Mouse (Mus musculus): ENCODE measurements around the gene Evl. TPM values are rescaled to one million over a fixed set of nuclear protein-coding genes. Genes with fewer than 3 reads are reported as not detected.
A peak's percentile ranks its signal among the peaks of the same experiment; 100 is the strongest.
"Not testable (repeated sequence)": the region's sequence is repeated elsewhere in the genome, so short reads cannot be mapped to it uniquely, and the experiment has no call there.

The Evl gene
- polyA plus RNA-seq, 1 experiment from 2014 or later: 43.1 TPM

GRCm38 (mm10) chr12:108713972-108714371 is 159.5 kb downstream of the Evl start:
- not testable (repeated sequence) for H3K9me3 ChIP-seq (replicated peaks); H3K4me3 ChIP-seq; H3K27ac ChIP-seq (ENCODE audit: poor library complexity, severe bottlenecking); H3K27me3 ChIP-seq (replicated peaks); ATAC-seq (ENCODE audit: insufficient number of reproducible peaks, low FRiP score); H3K4me2 ChIP-seq; H3K9ac ChIP-seq; H3K4me1 ChIP-seq (replicated peaks); H3K36me3 ChIP-seq
- WGBS: 91% methylated on average over 14 of the region's 14 CpGs

GRCm38 (mm10) chr12:108715854-108716253 is 161.3 kb downstream of the Evl start:
- H3K4me1 ChIP-seq (replicated peaks): no peaks in the 10 kb centered on the region
- H3K9me3 ChIP-seq (replicated peaks): no peaks in the 10 kb centered on the region
- H3K27me3 ChIP-seq (replicated peaks): no peaks in the 10 kb centered on the region
- no peaks in the 10 kb centered on the region for H3K36me3 ChIP-seq
- H3K4me2 ChIP-seq: no peak overlapping the region
- 67% methylated on average over 5 of the region's 5 CpGs for WGBS
- no peak overlapping the region for H3K27ac ChIP-seq (ENCODE audit: poor library complexity, severe bottlenecking)
- no peak overlapping the region for H3K4me3 ChIP-seq
- ATAC-seq (ENCODE audit: insufficient number of reproducible peaks, low FRiP score): no peak
- no peak overlapping the region for H3K9ac ChIP-seq

GRCm38 (mm10) chr12:108718485-108718884 is 164.0 kb downstream of the Evl start:
- no peak overlapping the region for H3K4me3 ChIP-seq
- no peak overlapping the region for H3K9ac ChIP-seq
- H3K4me2 ChIP-seq: no peak overlapping the region
- WGBS: 82% methylated on average over 3 of the region's 3 CpGs
- no peaks in the 10 kb centered on the region for H3K36me3 ChIP-seq
- 0 out of 2 replicates have a peak, but pooled peaks cover 3% of the 10 kb centered on the region for H3K9me3 ChIP-seq (replicated peaks)
- no peaks in the 10 kb centered on the region for H3K4me1 ChIP-seq (replicated peaks)
- no peaks in the 10 kb centered on the region for H3K27me3 ChIP-seq (replicated peaks)
- no peak overlapping the region for H3K27ac ChIP-seq (ENCODE audit: poor library complexity, severe bottlenecking)
- no peak for ATAC-seq (ENCODE audit: insufficient number of reproducible peaks, low FRiP score)

GRCm38 (mm10) chr12:108722464-108722863 is 167.9 kb downstream of the Evl start:
- no peak overlapping the region for H3K9ac ChIP-seq
- H3K27ac ChIP-seq (ENCODE audit: poor library complexity, severe bottlenecking): no peak overlapping the region
- H3K9me3 ChIP-seq (replicated peaks): peaks cover 5% of the 10 kb centered on the region; the same call in 1 of the 2 replicates
- H3K4me2 ChIP-seq: no peak overlapping the region
- no peaks in the 10 kb centered on the region for H3K4me1 ChIP-seq (replicated peaks)
- no peaks in the 10 kb centered on the region for H3K36me3 ChIP-seq
- no peaks in the 10 kb centered on the region for H3K27me3 ChIP-seq (replicated peaks)
- 88% methylated on average over 4 of the region's 4 CpGs for WGBS
- no peak overlapping the region for H3K4me3 ChIP-seq
- no peak for ATAC-seq (ENCODE audit: insufficient number of reproducible peaks, low FRiP score)

- Histone ChIP-seq H3K4me1 (replicated peaks) (no peaks in the 10 kb centered on the region), H3K9ac (no peak overlapping the region), H3K4me2 (no peak overlapping the region), H3K36me3 (no peaks in the 10 kb centered on the region), H3K27ac (ENCODE audit: poor library complexity, severe bottlenecking) (no peak overlapping the region), H3K27me3 (replicated peaks) (no peaks in the 10 kb centered on the region), H3K9me3 (replicated peaks) (peaks cover 8% of the 10 kb centered on the region; the same call in 1 of the 2 replicates), H3K4me3 (no peak overlapping the region)
- 74% methylated on average over 3 of the region's 3 CpGs for WGBS
- no peak for ATAC-seq (ENCODE audit: insufficient number of reproducible peaks, low FRiP score)
Measured at GRCm38 (mm10) chr12:108723841-108724240, 169.3 kb downstream of the Evl start.

- Histone ChIP-seq H3K27me3 (replicated peaks) (no peaks in the 10 kb centered on the region), H3K4me3 (no peak overlapping the region), H3K27ac (ENCODE audit: poor library complexity, severe bottlenecking) (no peak overlapping the region), H3K9ac (no peak overlapping the region), H3K4me2 (no peak overlapping the region), H3K36me3 (no peaks in the 10 kb centered on the region), H3K4me1 (replicated peaks) (no peaks in the 10 kb centered on the region), H3K9me3 (replicated peaks) (no peaks in the 10 kb centered on the region)
- ATAC-seq (ENCODE audit: insufficient number of reproducible peaks, low FRiP score): no peak
- WGBS: 82% methylated on average over 2 of the region's 2 CpGs
Measured at GRCm38 (mm10) chr12:108734386-108734785, 179.9 kb downstream of the Evl start.

GRCm38 (mm10) chr12:108737838-108738237 is 183.3 kb downstream of the Evl start:
- no peak overlapping the region for H3K4me2 ChIP-seq
- no peak overlapping the region for H3K27ac ChIP-seq (ENCODE audit: poor library complexity, severe bottlenecking)
- no peaks in the 10 kb centered on the region for H3K4me1 ChIP-seq (replicated peaks)
- H3K27me3 ChIP-seq (replicated peaks): no peaks in the 10 kb centered on the region
- no peak for ATAC-seq (ENCODE audit: insufficient number of reproducible peaks, low FRiP score)
- no peak overlapping the region for H3K4me3 ChIP-seq
- no peak overlapping the region for H3K9ac ChIP-seq
- H3K9me3 ChIP-seq (replicated peaks): no peaks in the 10 kb centered on the region
- H3K36me3 ChIP-seq: no peaks in the 10 kb centered on the region
- 84% methylated on average over 7 of the region's 7 CpGs for WGBS

MicroRNA genes within 50 kb of the gene (microRNA counts, 519-probe panel; counts per million panel counts)
- microRNA mmu-miR-342-3p: 5,639 counts per million, percentile 72 among the panel's probes with 10 or more counts
- microRNA mmu-miR-342-5p: not detected

Small RNA genes lying within 50 kb of the gene (microRNA-seq; reads per million reads assigned to microRNA genes)
- gene Gm23872 (not detected), gene Mir342 (5,130 reads per million, percentile 92 among the genes with 10 or more reads in this experiment)

Other genes with a start within 250 kb of the Evl start
- gene Hhipl1, start 248.4 kb upstream of the Evl start, polyA plus RNA-seq (2016; fragmentation: Nextera tagmentation; extraction: Ambion mirVana): 0.82 and 1.2 TPM in 2 replicates
- gene Cyp46a1, start 220.3 kb upstream of the Evl start, polyA plus RNA-seq (2016; fragmentation: Nextera tagmentation; extraction: Ambion mirVana): 7.9 and 8.0 TPM in 2 replicates
- 49.5 and 54.6 TPM in 2 replicates for gene Eml1, start 183.8 kb upstream of the Evl start, polyA plus RNA-seq (2016; fragmentation: Nextera tagmentation; extraction: Ambion mirVana)
- 0.64 and 1.0 TPM in 2 replicates for gene Degs2, start 147.6 kb downstream of the Evl start, polyA plus RNA-seq (2016; fragmentation: Nextera tagmentation; extraction: Ambion mirVana)
- 16.0 and 18.8 TPM in 2 replicates for gene Yy1, start 238.3 kb downstream of the Evl start, polyA plus RNA-seq (2016; fragmentation: Nextera tagmentation; extraction: Ambion mirVana)

Data from heart, embryonic 12.5 days (tissue).